Mouse (Mus musculus) cerebellum, postnatal 10 days (tissue): ENCODE measurements at regions not wholly inside any gene's neighbourhood (a gene's known extent, or its start where the extent isn't known, plus 50 kb on each side); places are given as distances from the start of the nearest gene placed in this dataset.

Source experiments
- DNase-seq, 2 experiments: peaks; one replicate each; pipeline ENCODE4 v3.0.0; 2021; ENCODE audit warnings: mixed read lengths in 2 of 2

DNA sequence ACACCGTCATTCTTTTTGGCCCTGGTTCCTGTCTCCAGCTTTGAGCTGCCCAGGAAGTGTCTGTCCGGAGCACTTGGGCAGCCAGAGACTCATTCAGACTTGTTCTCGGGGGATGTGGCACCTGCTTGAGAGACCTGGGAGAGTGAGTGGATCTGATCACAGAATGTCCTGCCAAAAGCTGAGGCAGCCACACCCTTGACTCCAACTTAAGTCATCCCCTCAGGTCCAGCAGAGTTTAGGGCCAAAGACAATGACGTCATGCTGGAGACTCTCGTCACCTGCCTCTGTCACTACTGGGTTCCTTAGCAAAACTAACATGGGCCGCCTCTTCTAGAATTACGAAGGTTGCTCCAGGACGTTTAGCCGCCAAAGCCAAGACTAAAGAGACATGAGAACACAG lies 231.5 kb downstream of the Maf start:
- no peak for DNase-seq

DNA sequence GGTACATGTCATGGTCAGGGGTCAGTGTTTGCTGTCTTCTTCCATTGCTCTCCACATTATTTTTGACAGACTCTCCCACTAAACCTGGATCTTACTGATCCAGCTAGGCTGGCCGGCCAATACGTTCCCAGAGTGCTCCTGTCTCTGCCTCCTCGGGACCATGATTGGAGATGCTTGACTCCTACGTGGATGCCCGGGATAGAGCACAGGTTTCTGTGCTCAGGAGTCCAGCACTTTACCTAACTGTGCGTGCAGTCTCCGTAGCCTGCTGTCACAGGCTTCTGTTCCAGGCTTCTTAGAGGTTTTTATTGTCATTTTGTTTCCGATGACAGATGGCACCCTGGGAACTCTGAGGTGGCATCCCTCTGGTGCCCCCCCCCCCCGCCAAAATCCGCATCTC lies 232.4 kb downstream of the Maf start:
- no peak for DNase-seq

GRCm38 (mm10) chr8:115473974-115474373 lies 233.6 kb downstream of the Maf start:
- DNase-seq, result no peak

- DNase-seq, result peak; percentile 62 to 67
Observed at GRCm38 (mm10) chr8:115466553-115466952, 241.0 kb downstream of the Maf start.

GRCm38 (mm10) chr8:115466122-115466521 lies 241.5 kb downstream of the Maf start:
- DNase-seq, result no peak

DNA sequence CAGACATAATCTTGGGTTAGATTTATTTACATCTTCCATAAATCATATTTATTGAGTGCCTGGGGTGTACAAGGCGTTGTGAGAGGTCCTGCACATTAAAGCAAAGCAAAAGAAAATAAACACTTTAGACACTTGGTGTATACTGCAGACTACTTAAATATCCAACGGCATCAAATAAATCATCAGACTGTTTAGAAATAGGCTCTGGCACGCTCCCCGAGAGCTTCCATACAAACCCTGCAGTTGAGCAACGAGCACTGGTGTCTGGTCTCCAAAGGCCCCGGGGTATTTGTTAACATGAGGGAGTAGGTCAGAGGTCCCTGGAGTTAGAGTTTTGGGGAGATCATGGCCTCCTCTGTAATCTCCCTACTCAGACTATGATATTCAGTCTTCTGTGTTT lies 244.9 kb downstream of the Maf start:
- DNase-seq, result no peak

GRCm38 (mm10) chr8:115458119-115458518 lies 249.5 kb downstream of the Maf start:
- no peak for DNase-seq

DNA sequence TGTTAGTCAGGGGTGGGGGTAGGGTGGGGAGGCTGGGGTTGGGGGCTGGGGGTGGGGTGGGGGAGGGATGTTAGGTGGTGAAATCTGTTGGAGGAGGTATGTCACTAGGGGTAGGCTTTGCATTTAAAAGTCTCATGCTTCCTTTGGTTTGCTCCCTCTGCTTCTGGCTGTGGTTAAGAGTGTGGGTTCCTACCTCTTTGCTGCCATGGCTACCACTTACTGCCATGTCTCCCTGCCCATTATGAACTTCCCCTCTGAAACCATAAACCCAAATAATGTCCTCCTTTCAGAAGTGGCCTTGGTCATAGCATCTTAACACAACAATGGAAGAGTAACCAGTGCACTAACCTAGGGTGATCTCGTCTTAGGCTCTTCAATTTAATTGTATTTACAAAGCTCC lies 256.8 kb downstream of the Maf start:
- DNase-seq, result no peak

- DNase-seq, result no peak
Observed at GRCm38 (mm10) chr8:115448367-115448766, 259.2 kb downstream of the Maf start.

DNA sequence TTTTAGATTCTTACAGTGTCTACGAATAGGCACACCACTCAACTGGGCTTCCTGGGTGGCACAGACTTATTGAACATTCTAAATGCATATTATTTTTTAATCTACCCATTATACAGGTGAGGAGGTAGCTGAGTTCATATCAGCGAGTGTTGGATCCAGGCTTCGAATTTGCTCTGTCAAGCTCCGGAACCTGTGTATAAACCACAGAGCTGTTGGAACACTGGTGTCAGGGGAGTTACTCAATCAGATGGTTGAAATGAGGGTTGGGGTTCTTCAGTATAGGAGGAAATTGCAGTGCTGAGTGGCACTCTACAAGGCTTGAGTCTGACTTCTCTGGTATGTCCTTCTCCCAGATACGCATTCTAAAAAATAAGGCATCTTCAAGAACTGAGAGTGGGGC lies 263.1 kb downstream of the Maf start:
- no peak for DNase-seq

GRCm38 (mm10) chr8:115441943-115442550 lies 265.5 kb downstream of the Maf start:
- DNase-seq, result no peak

- DNase-seq, result no peak
Observed at GRCm38 (mm10) chr8:115441323-115441722, 266.3 kb downstream of the Maf start.

- peak; percentile 42 to 57 for DNase-seq
Observed at GRCm38 (mm10) chr8:115440151-115440550, 267.4 kb downstream of the Maf start.

GRCm38 (mm10) chr8:115439512-115439911 lies 268.1 kb downstream of the Maf start:
- peak in 1 of 2 experiments; percentile 56 for DNase-seq

DNA sequence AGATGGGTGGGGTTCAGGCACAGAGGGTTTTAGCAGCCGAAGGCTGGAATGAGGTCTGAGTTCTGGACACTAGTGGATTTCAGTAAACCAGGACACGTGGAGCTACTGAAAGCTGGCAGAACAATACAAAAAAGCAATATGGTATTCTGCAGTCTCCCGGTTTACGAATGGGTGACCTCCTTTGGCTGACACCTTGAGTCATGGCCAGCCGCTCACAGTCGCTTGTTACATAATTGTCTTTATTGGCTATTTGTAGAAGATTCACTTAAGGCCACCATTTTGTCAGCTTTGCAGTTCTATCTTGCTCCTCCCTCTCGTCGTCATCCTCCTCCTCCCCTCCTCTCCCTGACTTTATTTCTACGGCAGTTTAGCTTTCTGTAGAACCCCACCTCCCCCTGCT lies 269.6 kb downstream of the Maf start:
- DNase-seq, result no peak

- DNase-seq, result no peak
Observed at GRCm38 (mm10) chr8:115436356-115436721, 271.3 kb downstream of the Maf start.

DNA sequence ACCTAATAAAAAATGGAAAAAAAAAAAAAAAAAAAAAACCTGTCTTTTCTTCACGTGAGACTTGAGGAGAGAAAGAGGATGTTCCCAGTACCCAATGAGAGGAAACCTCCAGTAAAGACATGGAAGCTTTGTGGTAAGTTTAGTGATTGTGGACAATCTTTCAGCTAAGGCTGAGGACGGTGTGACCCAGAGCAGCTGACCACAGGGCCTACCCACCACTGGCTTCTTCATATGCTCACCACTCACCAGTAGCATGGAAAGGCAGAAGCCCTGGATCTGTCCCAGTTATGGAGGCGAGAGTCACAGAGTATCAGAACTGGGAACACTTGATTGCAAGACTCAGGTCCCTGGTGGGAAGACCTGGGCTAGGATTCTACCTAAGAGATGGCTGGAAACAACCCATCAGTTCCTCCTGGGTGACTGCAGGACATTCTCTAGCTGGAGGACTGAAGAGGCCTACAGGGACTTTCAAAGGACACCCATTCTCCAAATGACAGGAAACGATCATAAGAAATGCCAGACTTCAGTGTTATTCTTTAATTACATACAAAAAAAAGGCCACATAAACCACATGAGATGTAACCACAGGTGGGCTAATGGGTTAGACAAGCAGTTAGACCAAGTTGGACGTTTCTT lies 271.8 kb downstream of the Maf start:
- DNase-seq, result no peak

DNA sequence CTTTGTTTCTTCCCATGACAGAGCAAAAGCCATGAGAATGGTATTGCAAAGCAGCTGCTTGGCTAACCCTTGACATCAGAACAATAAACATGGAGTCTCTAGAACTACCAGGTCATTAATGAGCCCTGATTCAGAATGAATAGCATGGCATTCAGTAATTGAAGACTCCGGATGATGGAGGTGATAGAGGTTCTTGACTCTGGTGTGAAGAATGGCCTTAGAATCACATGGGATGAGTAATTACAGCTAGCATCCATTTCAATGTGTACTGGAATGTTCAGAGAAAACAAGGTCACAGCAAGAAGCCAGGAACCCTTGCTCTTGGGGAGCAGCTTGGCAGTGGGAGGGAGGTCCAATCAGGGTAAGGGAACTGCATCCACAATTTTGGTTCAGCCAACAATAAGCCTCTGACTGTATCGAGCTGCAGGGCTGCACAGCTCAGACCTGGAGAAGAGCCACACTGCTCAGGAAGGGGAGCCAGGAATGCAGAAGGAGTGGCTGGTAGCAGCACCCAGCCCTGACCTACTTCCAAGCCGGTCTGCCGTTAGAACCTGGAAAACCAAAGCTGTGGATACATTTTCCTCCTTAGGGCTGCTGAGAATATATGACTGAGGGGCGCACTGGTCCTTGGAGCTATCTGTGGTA lies 275.1 kb downstream of the Maf start:
- peak; percentile 71 to 77 for DNase-seq

GRCm38 (mm10) chr8:115430793-115431192 lies 276.8 kb downstream of the Maf start:
- no peak for DNase-seq

DNA sequence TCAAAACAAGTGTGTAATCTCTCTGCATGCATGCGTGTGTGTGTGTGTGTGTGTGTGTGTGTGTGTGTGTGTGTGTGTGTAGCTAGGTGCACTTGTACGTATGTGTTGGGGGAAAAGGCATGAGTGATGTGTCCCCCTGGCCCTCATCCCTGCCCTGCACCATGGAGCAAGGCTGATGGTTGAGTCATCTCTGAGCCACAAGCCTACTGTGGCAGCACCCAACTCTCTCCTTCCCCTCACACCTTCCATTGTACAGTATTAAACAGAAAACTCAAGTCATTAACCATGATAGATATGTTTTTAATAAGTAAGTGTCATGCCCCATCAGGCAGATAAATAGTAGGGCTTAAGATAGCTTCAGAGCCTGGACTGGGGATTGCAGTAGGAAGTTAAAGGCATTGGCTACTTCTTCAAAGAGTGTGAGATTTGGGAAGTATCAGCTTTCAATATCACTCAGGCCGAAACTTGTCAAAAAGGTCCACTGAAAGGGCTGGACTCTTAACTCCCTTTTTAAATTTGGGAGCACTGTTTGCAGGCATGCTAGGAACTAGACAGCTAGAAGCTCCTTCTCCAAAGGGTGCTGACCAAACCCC lies 278.2 kb downstream of the Maf start:
- no peak for DNase-seq

GRCm38 (mm10) chr8:115428528-115429290 lies 278.9 kb downstream of the Maf start:
- peak; percentile 52 to 53 for DNase-seq

DNA sequence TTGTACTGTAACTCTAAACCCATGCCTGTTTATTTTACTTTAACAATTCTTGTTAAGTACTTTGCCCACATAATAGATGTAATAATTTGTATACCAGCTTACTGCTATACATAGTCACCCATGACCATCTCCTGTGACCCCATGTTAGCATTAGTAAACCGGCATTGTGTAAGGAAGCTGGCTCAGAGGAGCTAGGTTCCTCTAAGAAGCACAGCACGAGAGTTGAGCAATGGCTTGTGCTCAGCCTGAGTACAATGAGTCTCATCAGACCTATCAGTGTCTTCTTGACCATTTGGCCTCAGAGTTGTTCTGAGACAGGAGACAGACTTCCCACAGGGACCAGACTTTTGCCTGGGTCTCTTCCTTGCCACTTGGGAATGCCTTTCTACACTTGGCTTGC lies 279.6 kb downstream of the Maf start:
- no peak for DNase-seq

- DNase-seq, result no peak
Observed at GRCm38 (mm10) chr8:115427490-115427889, 280.1 kb downstream of the Maf start.
